Mouse (Mus musculus) myocyte (in vitro differentiated cells): ENCODE results near the gene Polk.

ENCODE experiments used
- MYOG ChIP-seq, 3 experiments: IDR thresholded peaks; one replicate each; pipeline ENCODE4 v1.6.1; 2011; ENCODE audit warnings: control low read depth in 2 of 3, low read depth in 2 of 3, mild to moderate bottlenecking in 2 of 3; ENCODE audit not compliant: insufficient read length in 2 of 3, control insufficient read depth in 1 of 3, insufficient read depth in 1 of 3
- POLR2A ChIP-seq: IDR thresholded peaks from one replicate; pipeline ENCODE4 v1.6.1; 2011; ENCODE audit warnings: low read depth, mild to moderate bottlenecking, control low read depth, moderate library complexity; ENCODE audit not compliant: insufficient read length

GRCm38 (mm10) chr13:96470957-96471356 is 71.4 kb downstream of the Polk start, which contains the start of gene Ankdd1b:
- TF ChIP-seq POLR2A: no peak
- no peak for TF ChIP-seq MYOG (IDR thresholded peaks at IDR 0.05; ENCODE audit: control insufficient read depth in 1 of 3, insufficient read depth in 1 of 3, insufficient read length in 2 of 3, low read depth in 2 of 3)
